Mouse (Mus musculus): ENCODE data around the gene Pum1.

Gene Pum1

DNA sequence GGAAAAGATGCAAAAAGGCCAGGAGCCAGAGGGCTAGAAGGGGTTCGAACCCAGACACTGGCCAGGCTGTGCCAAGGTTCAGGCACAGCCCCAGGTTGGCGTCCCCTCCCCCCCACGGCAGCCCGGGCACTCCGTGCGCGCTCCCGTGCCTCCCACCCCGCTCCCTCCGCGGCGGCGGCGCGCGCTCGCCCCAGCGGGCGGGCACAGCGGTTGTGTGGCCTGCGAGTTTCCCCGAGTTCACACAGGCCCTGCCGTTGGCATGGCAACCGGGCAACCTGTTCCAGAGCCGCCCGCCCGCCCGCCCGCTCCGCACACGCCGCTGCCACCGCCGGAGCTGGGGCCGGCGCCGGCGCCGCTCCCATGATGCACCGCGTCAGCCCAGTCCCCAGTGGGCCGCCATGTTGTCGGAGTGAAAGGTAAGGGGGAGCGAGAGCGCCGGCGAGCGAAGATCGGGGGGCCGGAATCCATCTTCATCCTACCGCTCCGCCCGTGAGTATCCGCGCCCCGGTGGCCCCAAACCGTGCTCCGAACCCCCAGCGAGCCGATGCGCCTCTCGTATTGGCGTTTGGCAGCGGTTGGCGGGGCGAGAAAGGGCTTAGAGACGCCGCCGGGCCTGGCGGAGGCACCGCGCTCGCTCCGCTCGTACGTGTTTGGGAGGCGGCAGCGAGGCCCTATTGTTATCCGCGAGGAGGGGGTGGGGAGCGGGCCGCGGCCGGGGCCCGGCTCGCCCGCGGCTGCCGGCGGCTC, at the start of gene Pum1:
Pum1 (plus strand) TSS at position 343 of the 747 bp plus-strand sequence.
- in situ Hi-C loops (cut with MboI, MseI), result loop anchor here (10.0 kb wide), 3 partner anchors 242 to 1918 kb away; no protein-coding TSS in a partner anchor

GRCm38 (mm10) chr4:130629391-130629790, 33.7 kb upstream of the Pum1 start:
- in situ Hi-C loops (cut with MboI, MseI), result no loop called here

- in situ Hi-C loops (cut with MboI, MseI), result loop anchor here (5.0 to 10.0 kb wide), 2 partner anchors 108 to 326 kb away; partner anchors contain the start of genes Fabp3 and Gm10570
Observed at GRCm38 (mm10) chr4:130630232-130630847, 32.8 kb upstream of the Pum1 start.

GRCm38 (mm10) chr4:130635076-130635475, 28.0 kb upstream of the Pum1 start:
- in situ Hi-C loops (cut with MboI, MseI), result loop anchor here (10.0 kb wide), 1 partner anchor 330 kb away; the partner anchor contains the start of genes Fabp3 and Gm10570

- in situ Hi-C loops (cut with MboI, MseI), result loop anchor here (10.0 kb wide), 1 partner anchor 332 kb away; the partner anchor contains the start of genes Fabp3 and Gm10570
Observed at GRCm38 (mm10) chr4:130636761-130637160, 26.4 kb upstream of the Pum1 start.

- in situ Hi-C loops (cut with MboI, MseI), result loop anchor here (10.0 kb wide), 1 partner anchor 333 kb away; the partner anchor contains the start of genes Fabp3 and Gm10570
Observed at GRCm38 (mm10) chr4:130637488-130638422, 25.4 kb upstream of the Pum1 start.

- in situ Hi-C loops (cut with MboI, MseI), result loop anchor here (10.0 kb wide), 1 partner anchor 1395 kb away; no protein-coding TSS in a partner anchor
Observed at GRCm38 (mm10) chr4:130640031-130640717, 22.9 kb upstream of the Pum1 start.

- in situ Hi-C loops (cut with MboI, MseI), result loop anchor here (10.0 kb wide), 1 partner anchor 1398 kb away; no protein-coding TSS in a partner anchor
Observed at GRCm38 (mm10) chr4:130642468-130642867, 20.7 kb upstream of the Pum1 start.

GRCm38 (mm10) chr4:130645426-130645825, 17.7 kb upstream of the Pum1 start:
- in situ Hi-C loops (cut with MboI, MseI), result loop anchor here (5.0 to 10.0 kb wide), 2 partner anchors 258 to 1401 kb away; no protein-coding TSS in a partner anchor

- in situ Hi-C loops (cut with MboI, MseI), result loop anchor here (10.0 kb wide), 1 partner anchor 286 kb away; the partner anchor contains the start of gene Snrnp40
Observed at GRCm38 (mm10) chr4:130651286-130651685, 11.8 kb upstream of the Pum1 start.

- in situ Hi-C loops (cut with MboI, MseI), result loop anchor here (10.0 kb wide), 1 partner anchor 288 kb away; the partner anchor contains the start of gene Snrnp40
Observed at GRCm38 (mm10) chr4:130652546-130652945, 10.6 kb upstream of the Pum1 start.

- in situ Hi-C loops (cut with MboI, MseI), result loop anchor here (10.0 kb wide), 1 partner anchor 293 kb away; the partner anchor contains the start of gene Snrnp40
Observed at GRCm38 (mm10) chr4:130657820-130658565, 5.1 kb upstream of the Pum1 start.

- in situ Hi-C loops (cut with MboI, MseI), result loop anchor here (10.0 kb wide), 1 partner anchor 295 kb away; the partner anchor contains the start of gene Snrnp40
Observed at GRCm38 (mm10) chr4:130659470-130659869, 3.7 kb upstream of the Pum1 start.

GRCm38 (mm10) chr4:130660106-130660505, 3.0 kb upstream of the Pum1 start:
- in situ Hi-C loops (cut with MboI, MseI), result loop anchor here (10.0 kb wide), 3 partner anchors 245 to 1915 kb away; no protein-coding TSS in a partner anchor

DNA sequence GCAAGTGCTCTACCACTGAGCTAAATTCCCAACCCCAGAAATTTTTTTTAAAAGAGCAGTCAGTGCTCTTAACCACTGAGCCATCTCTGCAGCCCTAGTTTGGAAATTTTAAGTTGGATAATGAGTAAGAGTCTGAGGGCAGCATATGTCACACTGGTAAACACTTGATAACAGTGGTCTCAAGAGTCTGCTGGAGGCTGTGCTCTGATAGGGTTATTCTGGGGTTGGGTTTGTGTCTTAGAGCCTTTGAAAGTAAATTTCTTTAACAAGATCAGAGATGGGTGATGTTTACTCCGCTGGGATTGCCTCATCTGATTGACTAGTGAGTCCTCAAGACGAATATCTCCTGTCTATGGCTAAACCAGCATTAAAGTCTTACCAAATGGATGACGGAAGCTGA, 2.0 kb upstream of the Pum1 start:
- in situ Hi-C loops (cut with MboI, MseI), result loop anchor here (10.0 kb wide), 3 partner anchors 244 to 1916 kb away; no protein-coding TSS in a partner anchor

DNA sequence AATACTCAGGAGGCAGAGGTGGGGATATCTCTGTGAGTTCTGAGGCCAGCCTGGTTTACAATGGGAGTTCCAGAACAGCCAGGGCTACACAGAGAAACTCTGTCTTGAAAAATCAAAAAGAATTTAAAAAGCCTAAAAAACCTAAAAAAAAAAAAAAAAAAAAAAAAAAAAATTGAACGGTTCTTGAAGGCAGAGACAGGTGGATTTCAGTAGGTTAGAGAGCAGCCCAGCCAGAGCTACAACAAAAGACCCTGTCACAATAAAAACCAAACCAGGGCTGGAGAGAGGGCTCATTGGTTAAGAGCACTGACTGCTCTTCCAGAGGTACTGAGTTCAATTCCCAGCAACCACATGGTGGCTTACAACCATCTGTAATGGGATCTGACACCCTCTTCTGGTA, 816 bp upstream of the Pum1 start:
- in situ Hi-C loops (cut with MboI, MseI), result loop anchor here (10.0 kb wide), 3 partner anchors 242 to 1918 kb away; no protein-coding TSS in a partner anchor

GRCm38 (mm10) chr4:130663810-130664401, 785 bp downstream of the Pum1 start:
- in situ Hi-C loops (cut with MboI, MseI), result loop anchor here (10.0 kb wide), 3 partner anchors 241 to 1919 kb away; no protein-coding TSS in a partner anchor

- in situ Hi-C loops (cut with MboI, MseI), result loop anchor here (10.0 kb wide), 3 partner anchors 240 to 1920 kb away; no protein-coding TSS in a partner anchor
Observed at GRCm38 (mm10) chr4:130664414-130665029, 1.4 kb downstream of the Pum1 start.
